Mouse (Mus musculus) CD4-positive, CD25-positive, alpha-beta regulatory T cell, adult 2 months (primary cell): ENCODE data around the gene Nme8.
A peak's percentile ranks its signal among the peaks of the same experiment; 100 is the strongest.

Experiments
- DNase-seq: peaks from one replicate; pipeline ENCODE4 v3.0.0-alpha.2; 2012; ENCODE audit warnings: low read depth, low spot score

Nme8 gene

GRCm38 (mm10) chr13:19697790-19698189 is at the start of gene Nme8:
Nme8 (minus strand) TSS chr13:19697794.
- no peak for DNase-seq

- no peak for DNase-seq
Measured at GRCm38 (mm10) chr13:19745741-19746140, 48.1 kb upstream of the Nme8 start.

- no peak for DNase-seq
Measured at GRCm38 (mm10) chr13:19744536-19744935, 46.9 kb upstream of the Nme8 start.

GRCm38 (mm10) chr13:19734597-19734996 is 37.0 kb upstream of the Nme8 start:
- no peak for DNase-seq

GRCm38 (mm10) chr13:19730826-19731225 is 33.2 kb upstream of the Nme8 start:
- no peak for DNase-seq

- no peak for DNase-seq
Measured at GRCm38 (mm10) chr13:19718954-19719353, 21.4 kb upstream of the Nme8 start.

GRCm38 (mm10) chr13:19717201-19717600 is 19.6 kb upstream of the Nme8 start:
- DNase-seq: no peak

GRCm38 (mm10) chr13:19703806-19704205 is 6.2 kb upstream of the Nme8 start:
- DNase-seq: no peak

GRCm38 (mm10) chr13:19701443-19702078 is 4.0 kb upstream of the Nme8 start:
- DNase-seq: no peak

GRCm38 (mm10) chr13:19700733-19701442 is 3.3 kb upstream of the Nme8 start:
- DNase-seq: no peak

- peak; percentile 49 for DNase-seq
Measured at GRCm38 (mm10) chr13:19698524-19699173, 1.1 kb upstream of the Nme8 start.

GRCm38 (mm10) chr13:19690417-19690816 is 7.2 kb downstream of the Nme8 start:
- DNase-seq: no peak

GRCm38 (mm10) chr13:19689971-19690370 is 7.6 kb downstream of the Nme8 start:
- no peak for DNase-seq

GRCm38 (mm10) chr13:19684007-19684406 is 13.6 kb downstream of the Nme8 start:
- peak; percentile 27 for DNase-seq

GRCm38 (mm10) chr13:19682879-19683640 is 14.5 kb downstream of the Nme8 start:
- no peak for DNase-seq

GRCm38 (mm10) chr13:19674601-19675000 is 23.0 kb downstream of the Nme8 start:
- no peak for DNase-seq

- DNase-seq: no peak
Measured at GRCm38 (mm10) chr13:19674025-19674424, 23.6 kb downstream of the Nme8 start.

- no peak for DNase-seq
Measured at GRCm38 (mm10) chr13:19668355-19669140, 29.0 kb downstream of the Nme8 start.

GRCm38 (mm10) chr13:19652405-19652804 is 45.2 kb downstream of the Nme8 start:
- no peak for DNase-seq

GRCm38 (mm10) chr13:19649824-19650223 is 47.8 kb downstream of the Nme8 start:
- DNase-seq: no peak

GRCm38 (mm10) chr13:19644225-19644624 is 53.4 kb downstream of the Nme8 start:
- DNase-seq: no peak
